Mouse (Mus musculus) heart, adult 2 months (tissue): ENCODE measurements around the gene Tmem104. TPM values are rescaled to one million over a fixed set of nuclear protein-coding genes. Genes with fewer than 3 reads are reported as not detected.

Experiments
- DNase-seq, 2 experiments: peaks; one replicate each; pipeline ENCODE4 v3.0.0; 2021
- H3K27ac ChIP-seq: fragments of 200-600 bp; 2 replicates; pipeline ENCODE4 v1.8.1; 2022
- H3K27me3 ChIP-seq: fragments of 200-500 bp; 2 replicates; pipeline ENCODE4 v1.6.1; 2012; ENCODE audit warnings: mild to moderate bottlenecking, low read length, inconsistent platforms, mixed read lengths; ENCODE audit not compliant: control insufficient read depth, insufficient read depth
- H3K36me3 ChIP-seq: fragments of 200-500 bp; 2 replicates; pipeline ENCODE4 v1.6.1; 2012; ENCODE audit warnings: low read length, inconsistent platforms; ENCODE audit not compliant: control insufficient read depth, insufficient read depth
- H3K4me1 ChIP-seq: fragments of 200-500 bp; 2 replicates; pipeline ENCODE4 v1.6.1; 2011; ENCODE audit warnings: low read length; ENCODE audit not compliant: control insufficient read depth, insufficient read depth
- H3K4me3 ChIP-seq: fragments of 200-600 bp; 2 replicates; pipeline ENCODE4 v1.8.1; 2022
- H3K79me2 ChIP-seq: fragments of 200-500 bp; replicated peaks from 2 replicates; pipeline ENCODE4 v1.6.1; 2012; ENCODE audit warnings: mild to moderate bottlenecking, inconsistent platforms, low read length, moderate library complexity, mixed read lengths; ENCODE audit not compliant: control insufficient read depth, insufficient read depth
- H3K9ac ChIP-seq: fragments of 200-500 bp; 2 replicates; pipeline ENCODE4 v1.6.1; 2012; ENCODE audit warnings: low read depth, mild to moderate bottlenecking, control low read depth, inconsistent platforms, low read length, mixed read lengths
- CTCF ChIP-seq: fragments of 200-600 bp; IDR thresholded peaks from 2 replicates; pipeline ENCODE4 v1.8.1; 2022; ENCODE audit warnings: antibody characterized with exemption, mild to moderate bottlenecking, moderate library complexity
- EP300 ChIP-seq: fragments of 200-500 bp; IDR thresholded peaks from 2 replicates; pipeline ENCODE4 v1.6.1; 2011; ENCODE audit warnings: low read depth, low read length, control low read depth; ENCODE audit not compliant: insufficient read depth
- POLR2A ChIP-seq: fragments of 200-500 bp; IDR thresholded peaks from 2 replicates; pipeline ENCODE4 v1.6.1; 2011; ENCODE audit warnings: mild to moderate bottlenecking, low read depth, low read length, control low read depth; ENCODE audit not compliant: insufficient read depth
- WGBS: fragments of 180-500 bp; shearing (Covaris S2); methylation state at CpG from one replicate; pipeline ENCODE4 v1.1.7; 2018; 5-methylcytosine and 5-hydroxymethylcytosine counted together
- intact Hi-C: fragments of 180-260 bp; cut with DNase I; formaldehyde crosslinking; loops from one replicate; pipeline ENCODE4 v1.15.1; 2025
- polyA plus RNA-seq: library from polyadenylated mRNA; depleted of rRNA; stranded (reverse); fragments of >200 nt; gene quantifications from 2 replicates; pipeline ENCODE4 v1.2.3, GENCODE M21; 2012
- total RNA-seq, 2 experiments: library from RNA; stranded (reverse); gene quantifications; 2 replicates each; pipeline ENCODE4 v1.2.3; 2021

Tmem104 gene
- total and polyA plus RNA-seq, 3 experiments, result 8.8 to 11.6 (median 9.9) TPM

DNA sequence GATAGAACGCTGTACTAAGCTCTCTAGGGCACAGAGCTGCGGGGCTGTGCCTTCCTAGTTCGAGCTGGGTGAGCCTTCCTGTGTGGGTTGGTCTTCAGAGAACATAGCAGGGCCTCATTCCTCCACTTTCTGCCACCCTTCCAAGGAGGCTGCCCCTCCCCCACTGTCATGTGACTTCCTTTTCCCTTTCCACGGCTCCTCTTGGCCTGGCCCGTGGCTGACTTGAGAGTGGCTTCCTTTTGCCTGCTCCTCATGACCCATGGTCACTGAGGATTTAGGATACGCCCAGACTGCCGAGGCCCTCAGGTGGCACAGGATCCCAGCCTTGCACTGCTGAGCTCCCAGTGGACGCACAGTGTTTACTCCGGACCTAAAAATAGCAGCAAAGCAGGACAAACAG lies 4.9 kb downstream of the Tmem104 start:
- peak; percentile 70 to 75 for DNase-seq
- Histone ChIP-seq H3K27me3 (no peaks in the 10 kb centered on the region), H3K27ac (peak overlapping the region; percentile 61), H3K36me3 (no peaks in the 10 kb centered on the region), H3K9ac (peak overlapping the region; percentile 54; the same call in 1 of the 2 replicates), H3K4me3 (peak overlapping the region; percentile 16; the same call in 1 of the 2 replicates), H3K79me2 (no peaks in the 10 kb centered on the region), H3K4me1 (peaks cover 11% of the 10 kb centered on the region)
- WGBS, result 12% methylated on average over 9 of the region's 9 CpGs
- intact Hi-C loops, result no loop called here
- TF ChIP-seq EP300, result peak; percentile 62; the same call in 1 of the 2 replicates
- no peak for TF ChIP-seq CTCF
- 0 out of 2 replicates have a peak, but pooled peaks have one; percentile 41 for TF ChIP-seq POLR2A

DNA sequence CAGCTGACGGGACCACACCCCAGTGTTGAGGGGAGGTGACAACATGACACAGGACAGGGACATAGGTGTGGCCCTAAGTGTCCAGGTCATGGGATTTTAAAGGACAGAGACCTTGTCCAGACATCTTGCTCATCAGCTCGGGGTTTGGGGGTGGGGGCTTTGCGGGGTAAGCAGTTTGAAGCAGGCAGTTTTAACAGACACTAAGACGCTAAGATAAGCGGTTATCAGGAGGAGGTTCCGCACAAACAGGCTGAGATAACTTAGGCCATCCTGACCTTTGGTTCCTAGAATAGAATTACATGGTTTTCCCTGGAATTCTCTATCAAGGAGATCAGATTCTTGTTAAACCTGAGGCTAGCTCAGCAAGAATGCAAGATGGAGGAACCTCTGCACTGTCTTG lies 7.4 kb downstream of the Tmem104 start:
- H3K36me3 ChIP-seq, result no peaks in the 10 kb centered on the region
- no peak overlapping the region for H3K27ac ChIP-seq
- no peak for DNase-seq
- H3K79me2 ChIP-seq, result no peaks in the 10 kb centered on the region
- H3K9ac ChIP-seq, result no peak overlapping the region
- intact Hi-C loops, result no loop called here
- peaks cover 8% of the 10 kb centered on the region for H3K4me1 ChIP-seq
- no peaks in the 10 kb centered on the region for H3K27me3 ChIP-seq
- TF ChIP-seq CTCF (no peak), POLR2A (no peak), EP300 (no peak)
- H3K4me3 ChIP-seq, result no peak overlapping the region
- WGBS, result 62% methylated on average over 6 of the region's 6 CpGs

DNA sequence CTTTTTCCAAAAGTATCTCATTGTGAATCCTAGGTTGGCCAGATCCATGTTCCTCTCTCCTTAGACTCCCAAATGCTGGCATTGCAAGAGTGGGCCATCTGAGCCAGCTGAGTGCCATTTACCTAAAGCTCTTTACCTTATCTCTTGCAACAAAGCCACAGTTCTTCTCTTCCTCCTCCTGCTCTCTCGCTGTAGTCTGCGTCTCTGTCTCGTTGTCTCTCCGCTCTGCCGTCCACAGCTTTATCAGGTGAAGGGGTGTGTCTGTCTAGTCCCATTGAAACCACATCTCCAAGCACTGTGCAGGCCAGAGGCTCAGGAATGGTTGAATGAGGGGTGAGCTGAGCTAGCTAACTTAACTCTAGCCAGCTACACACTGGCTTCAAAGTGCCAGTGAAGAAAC lies 8.6 kb downstream of the Tmem104 start:
- DNase-seq, result no peak
- H3K36me3 ChIP-seq, result no peaks in the 10 kb centered on the region
- H3K79me2 ChIP-seq, result no peaks in the 10 kb centered on the region
- peaks cover 8% of the 10 kb centered on the region for H3K4me1 ChIP-seq
- no peak overlapping the region for H3K27ac ChIP-seq
- no peaks in the 10 kb centered on the region for H3K27me3 ChIP-seq
- TF ChIP-seq POLR2A, result no peak
- TF ChIP-seq CTCF, result no peak
- no peak for TF ChIP-seq EP300
- intact Hi-C loops, result no loop called here
- H3K9ac ChIP-seq, result no peak overlapping the region
- WGBS, result 65% methylated on average over 5 of the region's 5 CpGs
- H3K4me3 ChIP-seq, result no peak overlapping the region

DNA sequence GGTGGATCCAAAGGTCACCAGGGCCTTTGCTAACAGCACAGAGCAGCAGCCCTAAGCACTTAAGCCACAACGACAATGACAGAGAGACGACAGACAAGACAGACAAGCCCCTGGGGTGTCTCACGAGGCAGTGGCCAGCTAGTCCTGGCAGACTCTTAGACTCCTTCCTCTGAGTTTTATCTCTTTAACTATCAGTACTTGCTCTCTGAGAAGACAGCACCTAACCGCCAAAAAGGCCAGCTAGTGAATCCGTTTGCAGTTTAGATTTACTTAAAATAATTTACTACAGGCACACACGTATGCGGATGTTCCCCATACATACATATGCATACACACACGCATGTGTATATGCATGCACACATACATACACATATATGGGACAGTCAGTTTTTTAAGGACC lies 10.3 kb downstream of the Tmem104 start:
- H3K27ac ChIP-seq, result no peak overlapping the region
- no peak overlapping the region for H3K4me3 ChIP-seq
- intact Hi-C loops, result no loop called here
- no peaks in the 10 kb centered on the region for H3K79me2 ChIP-seq
- peaks cover 2% of the 10 kb centered on the region for H3K4me1 ChIP-seq
- TF ChIP-seq CTCF (no peak), POLR2A (no peak), EP300 (no peak)
- WGBS, result 76% methylated on average over 8 of the region's 8 CpGs
- no peaks in the 10 kb centered on the region for H3K27me3 ChIP-seq
- H3K36me3 ChIP-seq, result no peaks in the 10 kb centered on the region
- no peak for DNase-seq
- no peak overlapping the region for H3K9ac ChIP-seq

DNA sequence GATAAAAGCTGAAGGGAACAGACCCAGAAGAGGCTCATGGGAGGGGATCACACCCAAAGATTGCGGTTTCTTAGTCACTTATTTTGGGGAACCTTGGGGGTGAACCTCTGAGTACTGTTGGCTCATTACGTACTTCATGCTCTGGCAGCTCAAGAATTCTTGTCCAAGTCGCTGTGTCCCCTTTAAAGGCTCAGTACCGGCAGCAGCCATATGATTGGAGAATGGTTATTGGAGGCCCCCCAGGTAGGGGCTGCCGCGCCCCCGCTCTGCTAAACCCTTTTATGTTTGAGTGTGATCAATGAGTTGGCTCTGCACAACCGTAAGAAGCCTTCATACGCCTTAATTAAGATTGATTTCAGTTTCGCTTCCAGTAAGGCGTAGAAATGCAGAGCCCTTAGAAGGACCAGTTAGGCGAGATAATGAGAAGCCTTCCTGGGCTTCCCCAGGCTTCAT lies 11.7 kb downstream of the Tmem104 start:
- Histone ChIP-seq H3K9ac (no peak overlapping the region), H3K36me3 (no peaks in the 10 kb centered on the region), H3K4me3 (no peak overlapping the region), H3K27ac (no peak overlapping the region), H3K79me2 (no peaks in the 10 kb centered on the region), H3K4me1 (no peaks in the 10 kb centered on the region), H3K27me3 (no peaks in the 10 kb centered on the region)
- intact Hi-C loops, result no loop called here
- WGBS, result 82% methylated on average over 12 of the region's 12 CpGs
- TF ChIP-seq EP300 (no peak), CTCF (no peak), POLR2A (no peak)
- no peak for DNase-seq

DNA sequence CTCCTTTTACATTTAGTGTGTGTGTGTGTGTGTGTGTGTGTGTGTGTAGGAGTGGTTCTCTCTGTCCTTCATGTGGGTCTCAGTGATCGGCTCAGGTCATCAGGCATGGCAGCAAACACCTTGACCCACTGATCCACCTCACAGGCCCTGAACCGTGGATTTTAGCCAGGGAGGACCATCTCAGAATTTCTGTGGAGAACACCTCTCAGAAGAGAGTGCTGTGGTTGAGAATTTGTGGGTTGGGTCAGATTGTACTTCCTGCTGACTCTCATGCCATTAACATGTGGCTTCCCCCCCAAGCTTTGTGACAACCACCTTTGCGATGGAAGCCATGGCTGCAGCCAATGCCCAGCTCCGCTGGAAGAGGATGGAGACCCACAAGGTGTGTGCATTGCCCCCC lies 13.2 kb downstream of the Tmem104 start:
- Histone ChIP-seq H3K4me1 (no peaks in the 10 kb centered on the region), H3K4me3 (no peak overlapping the region), H3K36me3 (no peaks in the 10 kb centered on the region), H3K79me2 (no peaks in the 10 kb centered on the region), H3K27me3 (no peaks in the 10 kb centered on the region), H3K27ac (no peak overlapping the region), H3K9ac (no peak overlapping the region)
- no peak for DNase-seq
- no peak for TF ChIP-seq CTCF
- TF ChIP-seq EP300, result no peak
- no peak for TF ChIP-seq POLR2A
- 93% methylated on average over 4 of the region's 4 CpGs for WGBS
- intact Hi-C loops, result loop anchor here (5.0 kb wide), 1 partner anchor 37 kb away; no protein-coding TSS in a partner anchor
